Mouse (Mus musculus): Measurements from ENCODE around the gene Six3.

Gene Six3

GRCm38 (mm10) chr17:85613266-85613860 lies at the start of gene Six3:
Gene Six3 (plus strand): TSS chr17:85613608.
- TF ChIP-seq GATA4 (IDR thresholded peaks at IDR 0.05; ENCODE audit: insufficient replicate concordance, low read length) = no peak

GRCm38 (mm10) chr17:85564107-85564506 lies 49.3 kb upstream of the Six3 start:
- TF ChIP-seq GATA4 (IDR thresholded peaks at IDR 0.05; ENCODE audit: insufficient replicate concordance, low read length) = no peak

GRCm38 (mm10) chr17:85574023-85574422 lies 39.4 kb upstream of the Six3 start:
- no peak for TF ChIP-seq GATA4 (IDR thresholded peaks at IDR 0.05; ENCODE audit: insufficient replicate concordance, low read length)

GRCm38 (mm10) chr17:85578290-85578689 lies 35.1 kb upstream of the Six3 start:
- no peak for TF ChIP-seq GATA4 (IDR thresholded peaks at IDR 0.05; ENCODE audit: insufficient replicate concordance, low read length)

GRCm38 (mm10) chr17:85579350-85579749 lies 34.1 kb upstream of the Six3 start:
- no peak for TF ChIP-seq GATA4 (IDR thresholded peaks at IDR 0.05; ENCODE audit: insufficient replicate concordance, low read length)

- TF ChIP-seq GATA4 (IDR thresholded peaks at IDR 0.05; ENCODE audit: insufficient replicate concordance, low read length) = no peak
These were observed 33.2 kb upstream of the Six3 start for GRCm38 (mm10) chr17:85580221-85580620.

- no peak for TF ChIP-seq GATA4 (IDR thresholded peaks at IDR 0.05; ENCODE audit: insufficient replicate concordance, low read length)
These were observed 29.2 kb upstream of the Six3 start for GRCm38 (mm10) chr17:85584170-85584569.

- TF ChIP-seq GATA4 (IDR thresholded peaks at IDR 0.05; ENCODE audit: insufficient replicate concordance, low read length) = no peak
These were observed 28.8 kb upstream of the Six3 start for GRCm38 (mm10) chr17:85584573-85584972.

GRCm38 (mm10) chr17:85585779-85586178 lies 27.6 kb upstream of the Six3 start:
- TF ChIP-seq GATA4 (IDR thresholded peaks at IDR 0.05; ENCODE audit: insufficient replicate concordance, low read length) = no peak

- TF ChIP-seq GATA4 (IDR thresholded peaks at IDR 0.05; ENCODE audit: insufficient replicate concordance, low read length) = no peak
These were observed 21.4 kb upstream of the Six3 start for GRCm38 (mm10) chr17:85591976-85592375.

GRCm38 (mm10) chr17:85595853-85596252 lies 17.6 kb upstream of the Six3 start:
- no peak for TF ChIP-seq GATA4 (IDR thresholded peaks at IDR 0.05; ENCODE audit: insufficient replicate concordance, low read length)

- no peak for TF ChIP-seq GATA4 (IDR thresholded peaks at IDR 0.05; ENCODE audit: insufficient replicate concordance, low read length)
These were observed 17.0 kb upstream of the Six3 start for GRCm38 (mm10) chr17:85596341-85596890.

- TF ChIP-seq GATA4 (IDR thresholded peaks at IDR 0.05; ENCODE audit: insufficient replicate concordance, low read length) = no peak
These were observed 13.9 kb upstream of the Six3 start for GRCm38 (mm10) chr17:85599520-85599919.

GRCm38 (mm10) chr17:85606463-85606862 lies 6.9 kb upstream of the Six3 start:
- TF ChIP-seq GATA4 (IDR thresholded peaks at IDR 0.05; ENCODE audit: insufficient replicate concordance, low read length) = no peak

- no peak for TF ChIP-seq GATA4 (IDR thresholded peaks at IDR 0.05; ENCODE audit: insufficient replicate concordance, low read length)
These were observed 5.6 kb upstream of the Six3 start for GRCm38 (mm10) chr17:85607556-85608365.
